Mouse (Mus musculus) megakaryocyte, embryonic 14.5 days (primary cell): ENCODE data around the gene Plgrkt. TPM values are rescaled to one million over a fixed set of nuclear protein-coding genes. Genes with fewer than 3 reads are reported as not detected.
A peak's percentile ranks its signal among the peaks of the same experiment; 100 is the strongest.

ENCODE experiments used
- H3K27me3 ChIP-seq: replicated peaks from 2 replicates; pipeline ENCODE3; 2012; ENCODE audit warnings: inconsistent platforms
- H3K36me3 ChIP-seq: replicated peaks from 2 replicates; pipeline ENCODE3; 2012; ENCODE audit warnings: low read length, inconsistent platforms, mixed read lengths
- H3K4me1 ChIP-seq: 2 replicates; pipeline ENCODE4 v1.6.1; 2012; ENCODE audit warnings: inconsistent platforms
- H3K4me3 ChIP-seq: replicated peaks from 2 replicates; pipeline ENCODE3; 2012; ENCODE audit warnings: moderate library complexity, mild to moderate bottlenecking, inconsistent platforms
- H3K9me3 ChIP-seq: 2 replicates; pipeline ENCODE4 v1.6.1; 2012; ENCODE audit warnings: inconsistent platforms
- FLI1 ChIP-seq: IDR thresholded peaks from 2 replicates; pipeline ENCODE4 v1.6.1; 2012; ENCODE audit warnings: low read length, inconsistent platforms, mixed read lengths
- GATA1 ChIP-seq: IDR thresholded peaks from 3 replicates; pipeline ENCODE4 v1.6.1; 2012; ENCODE audit warnings: mixed read lengths, low read length, inconsistent platforms, borderline replicate concordance
- polyA plus RNA-seq: library from polyadenylated mRNA; stranded (reverse); fragments of >175 nt; gene quantifications from 2 replicates; pipeline ENCODE4 v1.2.3, GENCODE M21; 2012; ENCODE audit warnings: low replicate concordance; ENCODE audit not compliant: insufficient read depth

Gene Plgrkt
- polyA plus RNA-seq, 1 experiment: 52.8 TPM

GRCm38 (mm10) chr19:29384412-29384811, 17.2 kb upstream of the Plgrkt start:
- Histone ChIP-seq H3K27me3 (no peaks in the 10 kb centered on the region), H3K9me3 (no peaks in the 10 kb centered on the region), H3K36me3 (peaks cover 90% of the 10 kb centered on the region), H3K4me1 (peaks cover 28% of the 10 kb centered on the region), H3K4me3 (no peak overlapping the region)
- TF ChIP-seq FLI1: no peak
- TF ChIP-seq GATA1: no peak

GRCm38 (mm10) chr19:29383368-29383767, 16.2 kb upstream of the Plgrkt start:
- H3K4me3 ChIP-seq: no peak overlapping the region
- H3K9me3 ChIP-seq: no peaks in the 10 kb centered on the region
- H3K36me3 ChIP-seq: peaks cover 93% of the 10 kb centered on the region

GRCm38 (mm10) chr19:29379839-29380603, 12.8 kb upstream of the Plgrkt start:
- no peaks in the 10 kb centered on the region for H3K9me3 ChIP-seq
- no peaks in the 10 kb centered on the region for H3K27me3 ChIP-seq
- TF ChIP-seq FLI1: no peak
- no peak for TF ChIP-seq GATA1
- no peak overlapping the region for H3K4me3 ChIP-seq
- peaks cover 91% of the 10 kb centered on the region for H3K36me3 ChIP-seq
- peaks cover 28% of the 10 kb centered on the region for H3K4me1 ChIP-seq

More at GRCm38 (mm10) chr19:29383368-29383767, 16.2 kb upstream of the Plgrkt start:
- Histone ChIP-seq H3K27me3 (no peaks in the 10 kb centered on the region), H3K4me1 (peaks cover 28% of the 10 kb centered on the region)
- TF ChIP-seq FLI1: no peak
- TF ChIP-seq GATA1: no peak

GRCm38 (mm10) chr19:29376382-29376781, 9.2 kb upstream of the Plgrkt start:
- H3K4me3 ChIP-seq: no peak overlapping the region
- TF ChIP-seq GATA1 (no peak), FLI1 (no peak)
- H3K27me3 ChIP-seq: no peaks in the 10 kb centered on the region
- H3K4me1 ChIP-seq: peaks cover 31% of the 10 kb centered on the region
- H3K36me3 ChIP-seq: peaks cover 69% of the 10 kb centered on the region
- no peaks in the 10 kb centered on the region for H3K9me3 ChIP-seq

- Histone ChIP-seq H3K27me3 (no peaks in the 10 kb centered on the region), H3K4me3 (no peak overlapping the region), H3K4me1 (peaks cover 38% of the 10 kb centered on the region), H3K36me3 (peaks cover 55% of the 10 kb centered on the region), H3K9me3 (no peaks in the 10 kb centered on the region)
- no peak for TF ChIP-seq FLI1
- TF ChIP-seq GATA1: no peak
These were observed 7.8 kb upstream of the Plgrkt start for GRCm38 (mm10) chr19:29374947-29375346.

- TF ChIP-seq FLI1 (no peak), GATA1 (no peak)
- H3K36me3 ChIP-seq: peaks cover 41% of the 10 kb centered on the region
- H3K9me3 ChIP-seq: no peaks in the 10 kb centered on the region
- no peaks in the 10 kb centered on the region for H3K27me3 ChIP-seq
- H3K4me3 ChIP-seq: peak overlapping the region; percentile 47
- peaks cover 51% of the 10 kb centered on the region for H3K4me1 ChIP-seq
These were observed 6.2 kb upstream of the Plgrkt start for GRCm38 (mm10) chr19:29373438-29373837.

GRCm38 (mm10) chr19:29372621-29373020, 5.4 kb upstream of the Plgrkt start:
- H3K36me3 ChIP-seq: peaks cover 39% of the 10 kb centered on the region
- peak overlapping the region; percentile 90 for H3K4me3 ChIP-seq
- H3K27me3 ChIP-seq: no peaks in the 10 kb centered on the region
- H3K9me3 ChIP-seq: no peaks in the 10 kb centered on the region
- H3K4me1 ChIP-seq: peaks cover 59% of the 10 kb centered on the region
- TF ChIP-seq FLI1 (no peak), GATA1 (no peak)

- no peak for TF ChIP-seq FLI1
- no peak for TF ChIP-seq GATA1
- H3K27me3 ChIP-seq: no peaks in the 10 kb centered on the region
- peaks cover 63% of the 10 kb centered on the region for H3K4me1 ChIP-seq
- peak overlapping the region; percentile 90 for H3K4me3 ChIP-seq
- no peaks in the 10 kb centered on the region for H3K9me3 ChIP-seq
- peaks cover 35% of the 10 kb centered on the region for H3K36me3 ChIP-seq
These were observed 4.9 kb upstream of the Plgrkt start for GRCm38 (mm10) chr19:29372138-29372537.

- Histone ChIP-seq H3K27me3 (no peaks in the 10 kb centered on the region), H3K9me3 (no peaks in the 10 kb centered on the region), H3K4me1 (peaks cover 63% of the 10 kb centered on the region), H3K4me3 (peak overlapping the region; percentile 90), H3K36me3 (peaks cover 28% of the 10 kb centered on the region)
- no peak for TF ChIP-seq GATA1
- no peak for TF ChIP-seq FLI1
These were observed 4.3 kb upstream of the Plgrkt start for GRCm38 (mm10) chr19:29371284-29372081.
